Mouse (Mus musculus) MEL (cell line): Measurements from ENCODE around the gene Parp16.
A peak's percentile ranks its signal among the peaks of the same experiment; 100 is the strongest.

Source experiments
- CTCF ChIP-seq, 3 experiments: IDR thresholded peaks in 2 of 3; conservative IDR thresholded peaks in 1 of 3; 2 replicates each; pipeline ENCODE4 v1.5.1; 2011 to 2012; ENCODE audit warnings: low read length in 3 of 3, low read depth in 2 of 3, mild to moderate bottlenecking in 2 of 3, improper control_type of control experiment in 1 of 3, inconsistent platforms in 1 of 3, mixed read lengths in 1 of 3, moderate library complexity in 1 of 3; ENCODE audit not compliant: control insufficient read depth in 1 of 3, insufficient read depth in 1 of 3, poor library complexity in 1 of 3, severe bottlenecking in 1 of 3
- E2F4 ChIP-seq: IDR thresholded peaks from 2 replicates; pipeline ENCODE4 v1.6.1; 2011; ENCODE audit warnings: low read depth, low read length, improper control_type of control experiment, borderline replicate concordance
- JUND ChIP-seq: IDR thresholded peaks from 2 replicates; pipeline ENCODE4 v1.6.1; 2011; ENCODE audit warnings: low read depth, mild to moderate bottlenecking, improper control_type of control experiment, low read length
- MAX ChIP-seq: IDR thresholded peaks from 2 replicates; pipeline ENCODE4 v1.6.1; 2011; ENCODE audit warnings: low read length, improper control_type of control experiment
- NELFE ChIP-seq: IDR thresholded peaks from 2 replicates; pipeline ENCODE4 v1.6.1; 2011; ENCODE audit warnings: low read depth, low read length, improper control_type of control experiment
- POLR2A ChIP-seq, 2 experiments: IDR thresholded peaks; 2 replicates each; pipeline ENCODE4 v1.6.1; 2011 to 2012; ENCODE audit warnings: low read length in 2 of 2, mild to moderate bottlenecking in 2 of 2, control low read depth in 1 of 2, improper control_type of control experiment in 1 of 2, low read depth in 1 of 2, moderate library complexity in 1 of 2; ENCODE audit not compliant: control insufficient read depth in 1 of 2, insufficient read depth in 1 of 2, poor library complexity in 1 of 2
- RCOR1 ChIP-seq: IDR thresholded peaks from 2 replicates; pipeline ENCODE4 v1.6.1; 2012; ENCODE audit warnings: low read depth, mild to moderate bottlenecking, inconsistent platforms, low read length, improper control_type of control experiment
- SMC3 ChIP-seq: IDR thresholded peaks from 2 replicates; pipeline ENCODE4 v1.6.1; 2011; ENCODE audit warnings: low read depth, low read length, improper control_type of control experiment
- UBTF ChIP-seq: IDR thresholded peaks from 2 replicates; pipeline ENCODE4 v1.6.1; 2012; ENCODE audit warnings: low read depth, mild to moderate bottlenecking, inconsistent platforms, low read length, improper control_type of control experiment, moderate library complexity, borderline replicate concordance; ENCODE audit not compliant: insufficient read depth
- ZMIZ1 ChIP-seq: IDR thresholded peaks from 2 replicates; pipeline ENCODE4 v1.6.1; 2012; ENCODE audit warnings: low read depth, mild to moderate bottlenecking, inconsistent platforms, low read length, improper control_type of control experiment, moderate library complexity

DNA sequence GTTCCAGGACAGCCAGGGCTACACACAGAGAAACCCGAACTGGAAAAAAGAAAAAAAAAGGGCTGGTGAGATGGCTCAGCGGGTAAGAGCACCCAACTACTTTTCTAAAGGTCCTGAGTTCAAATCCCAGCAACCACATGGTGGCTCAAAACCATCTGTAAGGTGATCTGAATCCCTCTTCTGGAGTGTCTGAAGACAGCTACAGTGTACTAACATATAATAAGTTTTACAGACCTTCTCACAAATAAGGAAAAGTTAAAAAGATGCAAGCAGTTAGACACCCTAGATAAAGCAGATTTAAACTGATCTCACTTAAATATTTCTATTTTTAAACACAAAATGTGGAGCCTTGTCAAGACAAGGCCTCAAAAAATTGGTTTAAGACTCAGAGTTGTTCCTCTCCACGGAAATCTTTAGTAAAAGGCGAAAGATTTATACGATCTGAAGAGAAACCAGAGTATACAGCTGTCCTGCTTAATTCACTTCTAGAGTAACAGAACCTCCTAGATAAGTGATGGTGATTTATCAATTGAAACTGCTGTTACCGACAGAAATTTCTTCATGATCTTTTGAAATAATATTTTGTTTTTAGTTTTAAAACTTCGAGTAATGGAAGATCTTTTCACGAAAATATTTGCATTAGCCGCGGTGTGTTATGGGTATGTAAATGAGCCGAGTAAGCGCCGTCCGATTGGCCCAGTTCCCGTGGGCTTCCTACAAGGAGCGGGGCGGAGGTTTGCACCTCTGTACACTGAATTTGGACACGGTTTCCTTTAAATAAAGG, 6.4 kb downstream of the Parp16 start:
- TF ChIP-seq MAX (no peak), SMC3 (no peak), UBTF (no peak), POLR2A (IDR thresholded peaks at IDR 0.05; ENCODE audit: control insufficient read depth in 1 of 2, insufficient read depth in 1 of 2, low read depth in 1 of 2, low read length in 2 of 2, poor library complexity in 1 of 2) (peak; percentile 92 to 96; a peak in 3 of 4 replicates), RCOR1 (no peak), CTCF (IDR thresholded peaks at IDR 0.05 in 2 of 3, conservative IDR thresholded peaks at IDR 0.05 in 1 of 3; ENCODE audit: control insufficient read depth in 1 of 3, insufficient read depth in 1 of 3, low read depth in 2 of 3, low read length in 3 of 3, poor library complexity in 1 of 3, severe bottlenecking in 1 of 3) (no peak), E2F4 (no peak), NELFE (no peak), JUND (no peak), ZMIZ1 (no peak)
